Mouse (Mus musculus): ENCODE data around the gene Adam22.
"Not testable (repeated sequence)": the region's sequence is repeated elsewhere in the genome, so short reads cannot be mapped to it uniquely, and the experiment has no call there.

Gene Adam22

GRCm38 (mm10) chr5:8062469-8062868 lies 305.5 kb downstream of the Adam22 start:
- in situ Hi-C loops (cut with MboI, MseI): no loop called here

GRCm38 (mm10) chr5:8058056-8058455 lies 309.9 kb downstream of the Adam22 start:
- in situ Hi-C loops (cut with MboI, MseI): loop anchor here (10.0 kb wide), 1 partner anchor 747 kb away; no protein-coding TSS in a partner anchor

GRCm38 (mm10) chr5:8057018-8057323 lies 311.0 kb downstream of the Adam22 start:
- in situ Hi-C loops (cut with MboI, MseI): loop anchor here (10.0 kb wide), 1 partner anchor 748 kb away; no protein-coding TSS in a partner anchor

GRCm38 (mm10) chr5:8056141-8057017 lies 311.6 kb downstream of the Adam22 start:
- in situ Hi-C loops (cut with MboI, MseI): loop anchor here (10.0 kb wide), 1 partner anchor 748 kb away; no protein-coding TSS in a partner anchor

GRCm38 (mm10) chr5:8055721-8056129 lies 312.2 kb downstream of the Adam22 start:
- in situ Hi-C loops (cut with MboI, MseI): loop anchor here (10.0 kb wide), 1 partner anchor 749 kb away; no protein-coding TSS in a partner anchor

- in situ Hi-C loops (cut with MboI, MseI): loop anchor here (10.0 kb wide), 1 partner anchor 751 kb away; no protein-coding TSS in a partner anchor
These were observed 314.1 kb downstream of the Adam22 start for GRCm38 (mm10) chr5:8053827-8054226.

- in situ Hi-C loops (cut with MboI, MseI): no loop called here
These were observed 322.1 kb downstream of the Adam22 start, which contains the start of gene Sri for GRCm38 (mm10) chr5:8045855-8046254. Gene Sri (plus strand): TSS chr5:8046078.

GRCm38 (mm10) chr5:8034596-8034995 lies 333.4 kb downstream of the Adam22 start:
- in situ Hi-C loops (cut with MboI, MseI): not testable (repeated sequence)

All from T-helper 1 cell (primary cell).